Mouse (Mus musculus) hindbrain, embryonic 16.5 days (tissue): ENCODE data around the gene Synj2. TPM values are rescaled to one million over a fixed set of nuclear protein-coding genes. Genes with fewer than 3 reads are reported as not detected.

ENCODE experiments used
- ATAC-seq: fragments of 200-750 bp; cut with Nextera tagmentation; 2 replicates; pipeline ENCODE4 v1.8.0; 2017; ENCODE audit warnings: moderate TSS enrichment, moderate library complexity
- H3K27ac ChIP-seq: fragments of 300-500 bp; sonication (generic); 2 replicates; pipeline ENCODE4 v1.5.1; 2014; ENCODE audit warnings: low read depth, mild to moderate bottlenecking, control low read depth, low read length, moderate library complexity
- H3K27me3 ChIP-seq: fragments of 300-500 bp; sonication (generic); replicated peaks from 2 replicates; pipeline ENCODE4 v1.6.1; 2014; ENCODE audit warnings: low read length; ENCODE audit not compliant: control insufficient read depth, insufficient read depth
- H3K36me3 ChIP-seq: fragments of 300-500 bp; sonication (generic); 2 replicates; pipeline ENCODE4 v1.6.1; 2014; ENCODE audit warnings: mild to moderate bottlenecking, low read length, moderate library complexity, mixed read lengths; ENCODE audit not compliant: control insufficient read depth, insufficient read depth
- H3K4me1 ChIP-seq: fragments of 300-500 bp; sonication (generic); 2 replicates; pipeline ENCODE4 v1.6.1; 2014; ENCODE audit warnings: low read depth, low read length; ENCODE audit not compliant: control insufficient read depth, insufficient read depth
- H3K4me2 ChIP-seq: fragments of 300-500 bp; sonication (generic); 2 replicates; pipeline ENCODE4 v1.6.1; 2014; ENCODE audit warnings: mild to moderate bottlenecking, low read length, control low read depth, moderate library complexity
- H3K4me3 ChIP-seq: fragments of 300-500 bp; sonication (generic); 2 replicates; pipeline ENCODE4 v1.5.1; 2014; ENCODE audit warnings: mild to moderate bottlenecking, low read length, control low read depth, moderate library complexity
- H3K9ac ChIP-seq: fragments of 300-500 bp; sonication (generic); 2 replicates; pipeline ENCODE4 v1.6.1; 2014; ENCODE audit warnings: low read depth, mild to moderate bottlenecking, control low read depth, low read length, moderate library complexity
- H3K9me3 ChIP-seq: fragments of 300-500 bp; sonication (generic); 2 replicates; pipeline ENCODE4 v1.6.1; 2014; ENCODE audit warnings: mild to moderate bottlenecking, low read length, moderate library complexity; ENCODE audit not compliant: control insufficient read depth
- WGBS: fragments of 180-500 bp; shearing (Covaris S2); extraction: QIAGEN DNeasy Blood & Tissue Kit; methylation state at CpG from one replicate; pipeline ENCODE4 v1.1.7; 2014; 5-methylcytosine and 5-hydroxymethylcytosine counted together
- polyA plus RNA-seq: library from polyadenylated mRNA; unstranded; fragments of >200 nt; fragmentation: Nextera tagmentation; extraction: Ambion mirVana; gene quantifications from 2 replicates; pipeline ENCODE4 v1.2.1, GENCODE M21; 2015

Gene Synj2
- polyA plus RNA-seq, 1 experiment from 2014 or later = 1.9 TPM

DNA sequence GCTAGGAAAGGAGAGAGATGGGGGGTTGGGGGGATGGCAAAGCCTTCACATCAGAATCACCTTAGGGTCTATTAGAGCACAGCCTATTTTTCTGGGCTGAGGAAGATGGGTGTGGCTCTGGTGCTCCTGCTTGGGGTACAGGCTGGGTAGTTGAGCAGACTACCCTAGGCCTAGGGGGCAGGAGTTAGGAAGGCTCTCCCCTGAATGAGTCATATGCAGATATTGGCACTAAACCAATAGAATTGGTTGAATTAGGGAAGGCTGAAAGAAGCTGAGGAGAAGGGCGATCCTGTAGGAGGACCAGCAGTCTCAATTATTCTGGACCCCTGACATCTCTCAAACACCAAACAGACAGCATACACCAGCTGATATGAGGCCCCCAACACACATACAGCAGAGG is 44.2 kb downstream of the Synj2 start:
- ATAC-seq = no peak
- no peak overlapping the region for H3K4me2 ChIP-seq
- H3K27ac ChIP-seq = no peak overlapping the region
- no peaks in the 10 kb centered on the region for H3K36me3 ChIP-seq
- no peak overlapping the region for H3K9ac ChIP-seq
- no peak overlapping the region for H3K4me3 ChIP-seq
- H3K4me1 ChIP-seq = peaks cover 4% of the 10 kb centered on the region
- 82% methylated on average over 1 of the region's 1 CpGs for WGBS
- H3K27me3 ChIP-seq = no peaks in the 10 kb centered on the region
- H3K9me3 ChIP-seq = no peaks in the 10 kb centered on the region

DNA sequence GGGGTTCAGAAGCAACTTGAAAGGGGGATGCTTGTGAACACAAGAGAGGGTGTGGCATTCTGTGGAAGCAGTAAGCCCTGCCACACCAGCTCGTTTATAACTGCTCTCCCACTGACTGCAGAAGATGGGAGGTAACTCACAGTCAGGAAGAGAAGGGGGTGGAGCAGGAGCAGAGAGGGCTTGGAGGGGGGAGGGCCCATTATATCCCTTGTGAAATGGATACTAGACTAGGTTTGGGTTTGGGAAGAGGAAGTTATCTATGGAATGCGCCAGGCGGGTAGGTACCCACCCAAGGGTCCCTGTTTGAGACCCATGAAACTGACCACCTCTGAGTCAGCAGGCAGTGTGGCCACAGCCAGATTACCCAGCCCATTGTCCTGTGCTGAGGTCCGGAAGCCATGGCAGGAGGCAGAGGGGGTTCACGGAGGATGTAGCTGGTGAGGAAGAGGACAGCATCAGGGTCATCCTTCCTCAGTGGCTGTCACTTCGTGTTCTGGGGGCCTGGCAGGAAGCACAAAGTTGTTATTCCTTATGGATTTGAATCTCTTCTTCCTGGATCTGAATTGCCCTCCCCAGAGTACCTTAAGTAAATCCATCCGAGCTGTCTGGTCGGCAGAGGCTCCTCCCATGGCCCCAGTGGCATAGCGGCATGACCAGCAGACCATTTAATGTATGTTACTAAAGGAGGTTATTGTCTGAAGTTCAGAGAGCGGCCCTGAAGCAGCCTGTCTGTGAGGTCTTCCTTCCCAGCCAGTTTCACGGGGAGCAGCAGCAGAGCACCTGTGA is 46.4 kb downstream of the Synj2 start:
- no peak overlapping the region for H3K9ac ChIP-seq
- 39% methylated on average over 11 of the region's 11 CpGs for WGBS
- ATAC-seq = no peak
- H3K4me2 ChIP-seq = no peak overlapping the region
- H3K9me3 ChIP-seq = no peaks in the 10 kb centered on the region
- H3K4me1 ChIP-seq = peaks cover 4% of the 10 kb centered on the region
- no peak overlapping the region for H3K27ac ChIP-seq
- H3K27me3 ChIP-seq = no peaks in the 10 kb centered on the region
- H3K36me3 ChIP-seq = no peaks in the 10 kb centered on the region
- H3K4me3 ChIP-seq = no peak overlapping the region

DNA sequence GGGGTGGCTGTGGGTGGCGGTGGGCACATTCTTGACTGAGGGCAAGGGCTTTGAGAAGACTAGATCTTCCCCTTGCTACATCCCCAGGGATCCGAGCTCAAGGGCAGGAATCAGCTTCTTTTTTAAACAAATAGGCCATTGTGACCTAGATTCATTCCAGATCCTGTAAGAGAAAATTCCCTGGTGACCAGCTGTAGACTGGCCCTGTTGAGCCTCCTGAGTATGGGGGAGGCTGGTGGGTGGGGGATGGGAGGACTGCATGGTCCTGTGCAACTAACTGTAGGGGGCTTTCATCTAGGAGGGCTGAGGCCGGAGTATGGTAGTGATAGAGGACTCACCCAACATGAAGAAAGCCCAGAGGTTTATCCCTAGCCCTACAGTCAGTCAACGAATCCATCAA is 47.0 kb downstream of the Synj2 start:
- WGBS = 56% methylated on average over 4 of the region's 4 CpGs
- Histone ChIP-seq H3K4me3 (no peak overlapping the region), H3K9ac (no peak overlapping the region), H3K4me2 (no peak overlapping the region), H3K27ac (no peak overlapping the region), H3K27me3 (no peaks in the 10 kb centered on the region), H3K9me3 (no peaks in the 10 kb centered on the region), H3K36me3 (no peaks in the 10 kb centered on the region), H3K4me1 (peaks cover 4% of the 10 kb centered on the region)
- ATAC-seq = peak; percentile 30; the same call in 1 of the 2 replicates

DNA sequence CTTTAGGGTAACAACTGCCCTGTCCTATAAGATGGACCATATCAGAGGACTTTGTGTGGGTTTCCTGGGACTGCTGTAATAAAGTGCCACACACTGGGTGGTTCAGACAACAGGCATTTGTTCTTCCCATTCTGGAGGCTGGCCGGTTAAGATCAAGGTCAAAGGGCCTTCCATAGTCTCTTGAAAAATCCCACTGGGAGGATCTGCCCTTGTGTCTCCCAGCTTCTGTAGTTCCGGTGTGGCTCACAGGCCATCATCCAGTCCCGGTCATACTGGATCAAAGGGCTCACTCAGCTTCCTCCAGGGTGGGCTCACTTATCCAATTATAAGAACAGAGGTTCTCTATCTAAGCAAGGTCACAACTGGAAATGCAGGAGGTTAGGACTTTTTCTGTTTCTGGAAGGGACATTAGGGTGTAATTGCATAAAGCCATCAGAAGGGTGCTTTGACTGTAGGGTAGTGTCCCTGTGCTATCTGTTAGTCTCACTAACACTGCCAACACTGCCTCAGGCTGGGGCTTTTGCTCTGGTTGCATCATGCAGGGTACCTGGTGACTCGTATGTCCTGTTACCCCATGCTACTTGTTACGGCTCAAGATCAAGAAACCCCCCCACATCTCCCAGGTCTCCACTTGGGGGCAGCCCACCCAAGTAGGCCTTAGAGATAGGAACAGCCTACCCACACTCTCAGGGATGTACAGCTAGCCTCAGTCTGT is 51.9 kb downstream of the Synj2 start:
- Histone ChIP-seq H3K27me3 (no peaks in the 10 kb centered on the region), H3K36me3 (no peaks in the 10 kb centered on the region), H3K9ac (no peak overlapping the region), H3K4me2 (no peak overlapping the region), H3K4me3 (no peak overlapping the region), H3K27ac (no peak overlapping the region), H3K9me3 (no peaks in the 10 kb centered on the region), H3K4me1 (peaks cover 4% of the 10 kb centered on the region; the same call in 1 of the 2 replicates)
- no peak for ATAC-seq
- 79% methylated on average over 5 of the region's 5 CpGs for WGBS

DNA sequence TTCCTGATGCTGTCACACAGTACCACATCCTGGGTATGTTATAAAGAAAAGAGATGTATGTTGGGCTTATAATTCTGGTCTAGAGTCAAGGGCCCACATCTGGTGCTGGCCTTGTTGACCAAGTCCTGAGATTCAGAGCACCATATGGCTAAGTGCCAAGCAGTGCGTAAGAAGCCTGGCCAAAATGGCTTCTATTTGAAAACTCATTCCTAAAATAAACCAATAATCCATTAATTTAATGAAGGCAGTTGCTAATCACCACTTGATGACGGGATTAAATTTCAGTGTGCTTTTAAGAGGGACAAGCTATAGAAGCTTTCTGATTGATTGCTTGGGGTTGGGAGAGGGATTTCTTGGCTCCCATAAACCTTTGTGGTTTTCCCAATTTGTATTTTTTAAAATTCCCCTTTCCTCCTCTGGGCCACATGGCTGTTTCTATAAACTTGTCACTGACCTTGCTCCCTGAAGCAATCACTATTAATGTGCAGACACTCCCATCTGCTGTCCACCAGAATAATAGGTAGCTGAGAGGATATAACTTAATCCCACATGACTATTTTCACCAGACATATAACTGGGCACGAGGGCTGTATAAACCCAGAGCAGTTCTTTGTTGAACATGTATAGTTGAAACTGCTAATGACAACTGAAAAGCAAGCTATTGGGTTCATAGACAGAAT is 52.6 kb downstream of the Synj2 start:
- Histone ChIP-seq H3K27me3 (no peaks in the 10 kb centered on the region), H3K4me1 (0 out of 2 replicates have a peak, but pooled peaks cover 4% of the 10 kb centered on the region), H3K9ac (no peak overlapping the region), H3K27ac (no peak overlapping the region), H3K4me3 (no peak overlapping the region), H3K4me2 (no peak overlapping the region), H3K36me3 (no peaks in the 10 kb centered on the region), H3K9me3 (no peaks in the 10 kb centered on the region)
- ATAC-seq = no peak
- 76% methylated on average over 3 of the region's 3 CpGs for WGBS

DNA sequence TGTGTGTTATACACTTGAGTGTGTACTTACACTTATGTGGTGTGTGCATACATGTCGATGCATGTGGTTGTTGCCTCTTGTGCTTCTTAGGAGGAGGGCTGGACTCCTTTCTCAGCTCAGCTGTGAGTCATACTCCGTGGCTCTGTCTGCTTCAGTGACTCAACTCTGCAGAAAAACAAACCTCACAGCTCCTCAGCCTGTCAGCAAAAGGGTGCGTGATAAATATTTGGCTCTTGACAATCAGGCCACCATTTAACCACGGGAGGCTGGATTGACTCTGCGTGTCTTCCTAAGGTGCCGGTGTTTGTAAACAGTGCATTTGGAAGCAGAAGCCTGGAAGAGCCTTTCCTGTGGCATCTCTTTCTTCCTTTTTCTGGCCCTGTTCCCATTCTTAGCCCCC is 53.5 kb downstream of the Synj2 start:
- WGBS = 72% methylated on average over 6 of the region's 6 CpGs

DNA sequence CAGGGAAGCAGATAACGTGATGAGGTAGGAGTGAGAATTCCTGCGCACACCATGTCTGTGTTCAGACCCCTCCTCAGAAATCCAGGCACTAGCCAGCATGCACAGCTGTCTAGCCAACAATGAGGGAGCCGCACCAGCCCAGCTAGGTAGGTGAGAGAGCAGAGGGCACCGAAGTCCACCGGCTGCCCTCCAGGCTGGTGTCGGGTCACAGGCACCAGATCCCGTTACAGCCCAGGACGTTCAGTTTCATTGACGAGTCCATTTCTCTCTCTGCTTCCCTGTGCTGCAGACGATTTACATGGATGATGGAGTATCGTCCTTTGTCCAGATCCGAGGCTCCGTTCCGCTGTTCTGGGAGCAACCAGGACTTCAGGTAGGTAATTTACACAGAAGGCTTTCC is 55.5 kb downstream of the Synj2 start:
- Histone ChIP-seq H3K9ac (no peak overlapping the region), H3K4me3 (no peak overlapping the region), H3K36me3 (no peaks in the 10 kb centered on the region), H3K4me1 (0 out of 2 replicates have a peak, but pooled peaks cover 4% of the 10 kb centered on the region), H3K4me2 (no peak overlapping the region), H3K27ac (no peak overlapping the region), H3K27me3 (no peaks in the 10 kb centered on the region), H3K9me3 (no peaks in the 10 kb centered on the region)
- 86% methylated on average over 14 of the region's 14 CpGs for WGBS
- ATAC-seq = no peak

More for the DNA sequence above, 53.5 kb downstream of the Synj2 start:
- Histone ChIP-seq H3K27ac (no peak overlapping the region), H3K4me2 (no peak overlapping the region), H3K4me3 (no peak overlapping the region), H3K36me3 (no peaks in the 10 kb centered on the region), H3K27me3 (no peaks in the 10 kb centered on the region), H3K9ac (no peak overlapping the region), H3K9me3 (no peaks in the 10 kb centered on the region), H3K4me1 (0 out of 2 replicates have a peak, but pooled peaks cover 4% of the 10 kb centered on the region)
- no peak for ATAC-seq

DNA sequence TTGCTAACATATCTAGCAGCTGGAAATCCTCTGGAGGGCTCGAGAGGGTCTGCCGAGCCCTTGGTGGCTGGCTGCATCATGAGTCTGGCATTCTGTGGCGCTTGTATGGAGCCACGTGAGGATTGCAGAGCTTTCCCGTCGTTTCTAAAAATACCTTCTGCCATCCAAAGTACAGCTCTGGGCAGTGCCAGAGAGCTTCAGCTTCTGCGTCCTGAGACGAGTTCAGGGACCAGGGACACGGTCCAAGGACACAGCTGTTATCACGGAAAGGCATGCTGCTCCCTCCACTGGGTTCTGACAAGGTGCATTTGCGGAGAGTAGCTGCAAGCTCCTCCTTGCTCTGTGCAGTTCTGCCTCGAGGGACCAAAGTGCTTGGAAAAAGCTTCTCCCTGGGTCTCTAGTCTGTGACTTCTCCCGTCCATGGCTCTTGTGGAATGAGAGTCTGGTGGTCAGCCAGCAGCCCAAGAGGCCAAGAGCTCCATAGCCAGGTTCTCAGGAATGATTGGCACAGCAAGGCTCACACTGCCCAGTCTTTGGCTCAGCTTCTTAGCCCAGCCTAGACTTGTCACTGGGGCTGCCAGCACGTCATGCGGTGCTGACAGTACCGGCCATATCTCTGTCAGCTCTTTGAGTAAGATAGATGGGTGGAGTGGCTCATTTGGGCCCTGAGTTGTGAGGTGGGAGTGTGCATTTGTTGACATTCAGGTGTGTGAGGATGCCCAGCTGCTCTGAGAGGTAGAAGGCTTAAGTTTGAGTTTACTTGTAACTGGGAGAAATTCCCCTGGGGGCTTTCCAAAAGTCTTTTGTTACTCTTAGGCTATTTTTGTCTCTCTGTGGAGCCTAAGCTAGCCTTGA is 56.5 kb downstream of the Synj2 start:
- peak; percentile 58; the same call in 1 of the 2 replicates for ATAC-seq

More for the DNA sequence above, 56.5 kb downstream of the Synj2 start:
- H3K27ac ChIP-seq = no peak overlapping the region
- no peaks in the 10 kb centered on the region for H3K9me3 ChIP-seq
- H3K4me3 ChIP-seq = no peak overlapping the region
- H3K36me3 ChIP-seq = no peaks in the 10 kb centered on the region
- H3K9ac ChIP-seq = no peak overlapping the region
- no peak overlapping the region for H3K4me2 ChIP-seq
- WGBS = 61% methylated on average over 16 of the region's 16 CpGs
- H3K27me3 ChIP-seq = no peaks in the 10 kb centered on the region
- 0 out of 2 replicates have a peak, but pooled peaks cover 4% of the 10 kb centered on the region for H3K4me1 ChIP-seq
